14 mouse cellular contexts compared by ENCODE assay signal in the genomic region with DNA sequence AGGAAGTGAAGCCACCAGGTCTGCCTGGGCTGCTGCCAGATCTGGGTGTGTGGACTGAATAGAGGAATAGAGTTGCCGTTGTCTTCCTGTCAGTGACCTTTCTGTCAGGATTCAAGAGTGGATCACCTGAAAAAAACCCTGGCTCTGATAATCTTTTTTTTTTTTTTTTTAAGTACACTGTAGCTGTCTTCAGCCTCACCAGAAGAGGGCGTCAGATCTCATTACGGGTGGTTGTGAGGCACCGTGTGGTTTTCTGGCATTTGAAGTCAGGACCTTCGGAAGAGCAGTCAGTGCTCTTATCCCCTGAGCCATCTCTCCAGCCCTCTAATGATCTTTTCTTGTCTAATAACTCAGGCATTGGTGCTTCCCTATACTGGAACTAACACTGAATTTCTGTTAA. TPM values are rescaled to one million over a fixed set of nuclear protein-coding genes. Genes with fewer than 3 reads are reported as not detected.
DNase-seq lines count a peak whose midpoint lies in the region; TF ChIP-seq lines count a peak whose summit lies in the region.
"Had no signal": no experiment of that assay in that cellular context is flagged by ENCODE, and none has a peak within 500 bp of the region (broad histone marks: within the 10 kb centered on the region; RNA-seq: fewer than 3 reads in every experiment).

No protein-coding gene starts in this region.

- in situ Hi-C loops in CH12.LX (cut with MboI; ENCODE audit: low pct_ligation_motif_present, low pct_unique_long_range_greater_than_20kb, low sequenced_read_pairs) = no loop called here

- TF ChIP-seq EP300 in CH12.LX (IDR thresholded peaks at IDR 0.05; ENCODE audit: low read length) = no peak

- no peak for TF ChIP-seq POLR2A in CH12.LX (IDR thresholded peaks at IDR 0.05; ENCODE audit: low read depth, low read length)
- no peak for TF ChIP-seq POLR2A in brain, embryonic 14.5 days (IDR thresholded peaks at IDR 0.05; ENCODE audit: borderline replicate concordance, extremely low read depth, insufficient read depth, insufficient read length, poor library complexity, severe bottlenecking)

- H3K79me2 ChIP-seq in CH12.LX (replicated peaks; ENCODE audit: control insufficient read depth, extremely low read depth, insufficient read depth, poor library complexity, severe bottlenecking) = peaks cover 17% of the 10 kb centered on the region

- H3K27ac ChIP-seq in layer of hippocampus, adult 2 months = no peak overlapping the region
- H3K27ac ChIP-seq in CH12.LX (ENCODE audit: insufficient read depth, low read depth) = no peak overlapping the region
- H3K27ac ChIP-seq: embryonic facial prominence, embryonic 12.5 days; limb, embryonic 10.5 days; lung, embryonic 15.5 days had no signal

- H3K9me3 ChIP-seq in CH12.LX (replicated peaks; ENCODE audit: low read length) = no peaks in the 10 kb centered on the region
- H3K9me3 ChIP-seq: embryonic facial prominence, embryonic 12.5 days; limb, embryonic 10.5 days; lung, embryonic 15.5 days had no signal

- H3K4me3 ChIP-seq in layer of hippocampus, adult 2 months = no peak overlapping the region
- H3K4me3 ChIP-seq in CH12.LX (replicated peaks in 1 of 3; ENCODE audit: low read depth in 2 of 3, low read length in 2 of 3, poor library complexity in 1 of 3) = no peak overlapping the region
- H3K4me3 ChIP-seq: embryonic facial prominence, embryonic 12.5 days; limb, embryonic 10.5 days; lung, embryonic 15.5 days had no signal

- H3K27me3 ChIP-seq in CH12.LX (replicated peaks) = no peaks in the 10 kb centered on the region
- H3K27me3 ChIP-seq: embryonic facial prominence, embryonic 12.5 days; lung, embryonic 15.5 days had no signal

- DNase-seq in layer of hippocampus, adult 2 months (ENCODE audit: low spot score in 2 of 2) = no peak
- no peak for DNase-seq in layer of hippocampus, postnatal 36 days
- DNase-seq in 416B (ENCODE audit: low read depth) (peak; percentile 45), CH12.LX (ENCODE audit: extremely low read depth) (no peak)
- peak; percentile 5 for DNase-seq in brain, embryonic 14.5 days (ENCODE audit: low read depth)
- DNase-seq in c-Kit-positive CD71-positive TER-119-positive erythroid progenitor cells, embryonic 14.5 days (ENCODE audit: low spot score) = no peak
- no peak for DNase-seq in layer of hippocampus, adult 8-10 months (ENCODE audit: low spot score in 2 of 2)
- DNase-seq: cerebellum, postnatal 14 days; heart, postnatal 14 days; right cerebral cortex, adult 18-20 months; thymus, adult 2 months had no signal

- dilution Hi-C loops in CH12.LX (cut with MboI; ENCODE audit: extremely low pct_ligation_motif_present, extremely low pct_unique_long_range_greater_than_20kb, low sequenced_read_pairs) = no loop called here

- H3K9ac ChIP-seq in CH12.LX (ENCODE audit: insufficient read depth, low read depth) = no peak overlapping the region
- H3K9ac ChIP-seq: embryonic facial prominence, embryonic 12.5 days; lung, embryonic 15.5 days had no signal

- peaks cover 0 to 22% of the 10 kb centered on the region in 2 experiments; a peak in 1 of 4 replicates for H3K4me1 ChIP-seq in CH12.LX (ENCODE audit: control insufficient read depth in 1 of 2, insufficient read depth in 2 of 2)
- H3K4me1 ChIP-seq: embryonic facial prominence, embryonic 12.5 days; limb, embryonic 10.5 days; lung, embryonic 15.5 days had no signal

- peaks cover 71 to 94% of the 10 kb centered on the region in 2 experiments for H3K36me3 ChIP-seq in CH12.LX (replicated peaks in 1 of 2; ENCODE audit: control insufficient read depth in 1 of 2, insufficient read depth in 1 of 2, low read length in 1 of 2)

- TF ChIP-seq CTCF in layer of hippocampus, adult 2 months (conservative IDR thresholded peaks at IDR 0.05) = peak; percentile 56
- peak in 1 of 2 experiments; percentile 31; a peak in 1 of 4 replicates for TF ChIP-seq CTCF in CH12.LX (conservative IDR thresholded peaks at IDR 0.05 in 1 of 2, IDR thresholded peaks at IDR 0.05 in 1 of 2; ENCODE audit: low read depth in 2 of 2, low read length in 2 of 2)
- TF ChIP-seq CTCF in brain, embryonic 14.5 days (IDR thresholded peaks at IDR 0.05; ENCODE audit: borderline replicate concordance, extremely low read depth, insufficient read depth, insufficient read length) = no peak

- TF ChIP-seq RAD21 in CH12.LX (IDR thresholded peaks at IDR 0.05; ENCODE audit: low read depth, low read length) = no peak

- no peak overlapping the region for H3K4me2 ChIP-seq in CH12.LX (ENCODE audit: insufficient read depth, low read depth, poor library complexity, severe bottlenecking)
- H3K4me2 ChIP-seq: embryonic facial prominence, embryonic 12.5 days; lung, embryonic 15.5 days had no signal

TF ChIP-seq in CH12.LX, 34 proteins besides CTCF, POLR2A, EP300 and RAD21:
- peak; percentile 83 for TF ChIP-seq ZNF384 (IDR thresholded peaks at IDR 0.05; ENCODE audit: low read depth, low read length)
- TF ChIP-seq ETS1 (conservative IDR thresholded peaks at IDR 0.05; ENCODE audit: low read depth, low read length) = no peak
- TF ChIP-seq ZC3H11A (IDR thresholded peaks at IDR 0.05; ENCODE audit: low read depth, low read length) = no peak
TF ChIP-seq in CH12.LX: peak in this region for 1.

RNA-seq across cellular contexts. Expression of gene Urb2, which starts 12.1 kb away (rescaled TPM):
- 10 to 100 TPM; 11.2 to 12.3 TPM for total RNA-seq in layer of hippocampus, adult 2 months (2021)
- 10 to 100 TPM; 11.8 to 12.5 TPM for total RNA-seq in layer of hippocampus, postnatal 36 days (2021)
- total RNA-seq in CH12.LX (2012; rRNA removed) = 26.4 and 33.7 TPM in 2 replicates
- total RNA-seq in CH12.LX (2014; rRNA removed) = 32.4 and 33.9 TPM in 2 replicates
- polyA plus RNA-seq in CH12.LX (2012; ENCODE audit: insufficient read length, low read depth) = 22.7 and 27.9 TPM in 2 replicates
- polyA plus RNA-seq in brain, embryonic 14.5 days (2012; rRNA removed) = 8.3 and 9.6 TPM in 2 replicates
- 10 to 100 TPM; 11.1 to 13.8 (median 12.6) TPM for total RNA-seq in layer of hippocampus, adult 8-10 months (2022)

RNA-seq across cellular contexts. Expression of gene Taf5l, which starts 12.2 kb away (rescaled TPM):
- 10 to 100 TPM; 21.1 to 21.9 TPM for total RNA-seq in layer of hippocampus, adult 2 months (2021)
- total RNA-seq in layer of hippocampus, postnatal 36 days (2021) = 10 to 100 TPM; 19.6 to 20.8 TPM
- total RNA-seq in CH12.LX (2012; rRNA removed) (54.2 and 62.2 TPM in 2 replicates), CH12.LX (2014; rRNA removed) (68.1 and 75.8 TPM in 2 replicates)
- 53.9 and 63.0 TPM in 2 replicates for polyA plus RNA-seq in CH12.LX (2012; ENCODE audit: insufficient read length, low read depth)
- 27.9 and 34.1 TPM in 2 replicates for polyA plus RNA-seq in brain, embryonic 14.5 days (2012; rRNA removed)
- 10 to 100 TPM; 20.2 to 22.4 (median 21.2) TPM for total RNA-seq in layer of hippocampus, adult 8-10 months (2022)

RNA-seq across cellular contexts. Expression of gene Abcb10, which starts 50.5 kb away (rescaled TPM):
- total RNA-seq in layer of hippocampus, adult 2 months (2021) = 10 to 100 TPM; 16.9 to 17.9 TPM
- 10 to 100 TPM; 18.5 to 18.8 TPM for total RNA-seq in layer of hippocampus, postnatal 36 days (2021)
- total RNA-seq in CH12.LX (2012; rRNA removed) (8.0 and 8.1 TPM in 2 replicates), CH12.LX (2014; rRNA removed) (8.5 and 8.9 TPM in 2 replicates)
- polyA plus RNA-seq in CH12.LX (2012; ENCODE audit: insufficient read length, low read depth) = 7.3 and 8.1 TPM in 2 replicates
- polyA plus RNA-seq in brain, embryonic 14.5 days (2012; rRNA removed) = 16.0 and 19.5 TPM in 2 replicates
- total RNA-seq in layer of hippocampus, adult 8-10 months (2022) = 10 to 100 TPM; 17.6 to 20.3 (median 18.6) TPM

Comparison
In these comparisons a context has a peak if more than half of its experiments do, and no peak if none do; other contexts are left out.
1. DNase-seq: peak in 416B (single experiment) and brain, embryonic 14.5 days (single experiment); none in layer of hippocampus, adult 2 months (0 of 2), layer of hippocampus, postnatal 36 days (0 of 2), CH12.LX (single experiment), c-Kit-positive CD71-positive TER-119-positive erythroid progenitor cells, embryonic 14.5 days (single experiment) and layer of hippocampus, adult 8-10 months (0 of 2).